In genomic region chr1:130350077-130350635, GRCm38 (mm10) we compare ENCODE assay signal across 8 mouse cellular contexts.
DNase-seq lines count a peak whose midpoint lies in the region; ATAC-seq and TF ChIP-seq lines count a peak whose summit lies in the region.

No protein-coding gene starts in this region.

- H3K27me3 ChIP-seq in liver, adult 2 months (ENCODE audit: control insufficient read depth, insufficient read depth, low read length), result no peaks in the 10 kb centered on the region
- no peaks in the 10 kb centered on the region for H3K27me3 ChIP-seq in neural tube, embryonic 15.5 days (replicated peaks)
- H3K27me3 ChIP-seq in thymus, adult 2 months (ENCODE audit: control insufficient read depth, insufficient read depth, low read length), result no peaks in the 10 kb centered on the region

- H3K79me2 ChIP-seq in liver, adult 2 months (ENCODE audit: control insufficient read depth, insufficient read depth, low read length), result no peaks in the 10 kb centered on the region

- WGBS in liver, adult 2 months, result 8% methylated on average over 1 of the region's 1 CpGs
- WGBS in neural tube, embryonic 15.5 days, result 8% methylated on average over 1 of the region's 1 CpGs
- WGBS in thymus, adult 2 months, result 14% methylated on average over 1 of the region's 1 CpGs

- H3K4me2 ChIP-seq in neural tube, embryonic 15.5 days, result no peak overlapping the region

- H3K4me3 ChIP-seq in liver, adult 2 months (ENCODE audit: insufficient read depth, low read depth, low read length), result no peak overlapping the region
- no peak overlapping the region for H3K4me3 ChIP-seq in neural tube, embryonic 15.5 days (replicated peaks)
- no peak overlapping the region for H3K4me3 ChIP-seq in thymus, adult 2 months (ENCODE audit: control insufficient read depth, insufficient read depth, low read length)

- no peak overlapping the region for H3K27ac ChIP-seq in liver, adult 2 months (replicated peaks; ENCODE audit: insufficient read depth, low read depth, low read length)
- no peak overlapping the region for H3K27ac ChIP-seq in neural tube, embryonic 15.5 days (replicated peaks)
- H3K27ac ChIP-seq in thymus, adult 2 months (ENCODE audit: control insufficient read depth, insufficient read depth, low read length), result no peak overlapping the region

- no peaks in the 10 kb centered on the region for H3K36me3 ChIP-seq in liver, adult 2 months (ENCODE audit: control insufficient read depth, insufficient read depth, low read length)
- H3K36me3 ChIP-seq in neural tube, embryonic 15.5 days, result no peaks in the 10 kb centered on the region
- H3K36me3 ChIP-seq in thymus, adult 2 months (ENCODE audit: control insufficient read depth, insufficient read depth, low read length), result no peaks in the 10 kb centered on the region

- peak; percentile 50; the same call in 1 of the 2 replicates for ATAC-seq in neural tube, embryonic 15.5 days (ENCODE audit: low FRiP score)

- peak; percentile 48 for TF ChIP-seq CTCF in liver, adult 2 months (IDR thresholded peaks at IDR 0.05; ENCODE audit: low read depth, low read length)
- TF ChIP-seq CTCF in thymus, adult 2 months (IDR thresholded peaks at IDR 0.05; ENCODE audit: borderline replicate concordance, control insufficient read depth, extremely low read depth, insufficient read depth, low read length, poor library complexity), result no peak

- H3K9ac ChIP-seq in liver, adult 2 months (ENCODE audit: low read depth, low read length), result no peak overlapping the region
- H3K9ac ChIP-seq in neural tube, embryonic 15.5 days (replicated peaks), result no peak overlapping the region

- intact Hi-C loops in heart, postnatal 10 days (cut with DNase I), result loop anchor here (5.0 kb wide), 3 partner anchors 183 to 858 kb away; no protein-coding TSS in a partner anchor

- no peak for TF ChIP-seq POLR2A in liver, adult 2 months (IDR thresholded peaks at IDR 0.05; ENCODE audit: extremely low read depth, insufficient read depth, low read length)
- no peak for TF ChIP-seq POLR2A in thymus, adult 2 months (IDR thresholded peaks at IDR 0.05; ENCODE audit: control insufficient read depth, extremely low read depth, insufficient read depth, low read length, poor library complexity)

- peak; percentile 5 to 23 for DNase-seq in frontal cortex, postnatal 36 days (ENCODE audit: low spot score in 2 of 2)
- no peak for DNase-seq in frontal cortex, postnatal 25 days (ENCODE audit: low spot score in 2 of 2)
- peak; percentile 26 to 31 for DNase-seq in B cell, adult 2 months
- DNase-seq in brain, embryonic 18.5 days (ENCODE audit: low read depth, low spot score), result peak; percentile 26
- DNase-seq in heart, postnatal 10 days, result peak; percentile 34 to 53
- peak; percentile 28 for DNase-seq in liver, adult 2 months (ENCODE audit: extremely low read depth, low read depth, low spot score)
- DNase-seq in thymus, adult 2 months, result no peak

- H3K9me3 ChIP-seq in neural tube, embryonic 15.5 days (replicated peaks), result no peaks in the 10 kb centered on the region

- H3K4me1 ChIP-seq in liver, adult 2 months (ENCODE audit: control insufficient read depth, insufficient read depth, low read length), result no peaks in the 10 kb centered on the region
- no peaks in the 10 kb centered on the region for H3K4me1 ChIP-seq in neural tube, embryonic 15.5 days
- H3K4me1 ChIP-seq in thymus, adult 2 months (replicated peaks; ENCODE audit: control insufficient read depth, insufficient read depth, low read length), result no peaks in the 10 kb centered on the region

Comparison
In these comparisons a context has a peak if more than half of its experiments do, and no peak if none do; other contexts are left out.
1. DNase-seq: peak in frontal cortex, postnatal 36 days (2 of 2), B cell, adult 2 months (2 of 2), brain, embryonic 18.5 days (single experiment), heart, postnatal 10 days (2 of 2) and liver, adult 2 months (single experiment); none in frontal cortex, postnatal 25 days (0 of 2) and thymus, adult 2 months (single experiment).